Mouse (Mus musculus) heart, adult 2 months (tissue): ENCODE measurements at regions not wholly inside any gene's neighbourhood (a gene's known extent, or its start where the extent isn't known, plus 50 kb on each side); places are given as distances from the start of the nearest gene placed in this dataset.

Experiments used
- CTCF ChIP-seq: fragments of 200-600 bp; IDR thresholded peaks from 2 replicates; pipeline ENCODE4 v1.8.1; 2022; ENCODE audit warnings: antibody characterized with exemption, mild to moderate bottlenecking, moderate library complexity
- EP300 ChIP-seq: fragments of 200-500 bp; IDR thresholded peaks from 2 replicates; pipeline ENCODE4 v1.6.1; 2011; ENCODE audit warnings: low read depth, low read length, control low read depth; ENCODE audit not compliant: insufficient read depth

DNA sequence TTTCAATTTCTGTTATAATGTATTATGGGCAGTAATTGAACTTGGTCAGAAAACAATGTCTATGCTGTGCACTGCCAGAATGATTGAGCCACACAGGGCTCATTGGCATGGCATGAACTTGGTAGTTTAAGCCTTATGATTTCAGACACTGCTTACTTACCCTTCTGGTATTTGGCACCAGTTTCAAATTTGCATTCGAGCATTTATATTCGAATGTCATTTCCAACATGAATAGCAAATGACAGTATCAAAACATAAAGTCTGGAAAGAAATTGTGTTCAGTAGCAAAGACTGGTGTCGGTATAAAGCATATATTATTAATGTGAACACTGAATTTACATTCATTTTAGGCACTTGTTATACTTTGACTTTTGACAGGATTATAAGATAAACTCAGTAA is 50.8 kb upstream of the Robo2 start:
- TF ChIP-seq CTCF (no peak), EP300 (no peak)
